Mouse (Mus musculus) spleen, embryonic (tissue): ENCODE results near the gene Ccpg1.

ENCODE experiments used
- CTCF ChIA-PET: fragments of 350-600 bp; sonication (Branson Sonifier 250); formaldehyde crosslinking; loops from one replicate; lab custom pipeline; 2022; lab: Charles Lee

Gene Ccpg1

DNA sequence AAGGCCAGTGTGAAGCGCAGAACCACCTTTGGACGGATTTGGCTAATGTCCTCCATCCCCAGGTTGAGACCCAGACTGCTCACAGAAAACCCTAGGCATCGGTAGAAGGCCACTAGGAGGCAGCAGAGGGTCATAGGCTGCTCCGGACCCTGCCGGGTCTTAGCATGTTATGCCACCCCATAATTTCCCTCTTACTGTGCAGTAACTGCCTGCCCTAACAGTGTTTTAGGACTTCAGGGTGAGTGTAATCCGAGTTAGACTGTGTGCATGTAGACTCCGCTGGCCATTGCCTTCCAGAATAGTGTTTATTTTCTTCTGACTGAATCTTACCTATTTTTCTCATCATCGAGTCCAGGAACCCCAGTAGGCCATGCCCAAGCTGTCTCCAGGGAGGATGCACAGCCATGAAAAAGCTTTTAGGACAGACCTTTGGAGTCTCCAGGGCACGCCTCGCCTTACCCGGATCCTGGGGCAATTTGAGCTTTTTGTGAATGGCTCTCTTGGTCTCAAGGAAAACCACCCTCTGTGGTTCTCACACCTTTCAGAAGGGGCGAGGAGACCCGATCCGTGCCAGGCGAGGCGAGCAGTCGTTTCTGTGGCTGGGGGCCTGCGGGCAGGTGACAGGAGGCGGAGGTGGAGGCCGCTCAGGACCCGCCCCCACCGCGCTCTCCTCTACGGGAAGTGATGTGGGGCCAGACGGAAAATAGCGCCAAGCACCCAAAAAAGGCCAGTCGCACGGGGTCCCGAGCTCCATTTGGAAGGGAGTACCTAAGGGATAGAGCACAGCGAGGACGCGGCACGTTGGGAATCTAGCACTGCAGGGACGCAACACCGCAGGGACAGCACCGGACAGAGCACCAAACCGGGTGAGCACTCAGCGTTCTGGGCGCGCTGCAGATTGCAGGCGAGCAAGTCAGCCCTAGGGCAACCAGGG, 59.2 kb downstream of the Ccpg1 start, which contains the start of gene Rab27a:
Gene Rab27a, plus strand, starts transcription at position 709 of the 934 bp plus-strand sequence.
- CTCF ChIA-PET = interaction anchor here (0.7 to 1.6 kb wide), 3 partner anchors 47 to 421 kb away, joined by 3 to 7 read pairs (median 5); partner anchors contain the start of gene Rsl24d1

- CTCF ChIA-PET = interaction anchor here (1.1 to 1.2 kb wide), 2 partner anchors 11 to 68 kb away, joined by 5 to 7 read pairs; partner anchors contain the start of gene Rsl24d1
These were observed 60.0 kb downstream of the Ccpg1 start for GRCm38 (mm10) chr9:73045204-73045603.

DNA sequence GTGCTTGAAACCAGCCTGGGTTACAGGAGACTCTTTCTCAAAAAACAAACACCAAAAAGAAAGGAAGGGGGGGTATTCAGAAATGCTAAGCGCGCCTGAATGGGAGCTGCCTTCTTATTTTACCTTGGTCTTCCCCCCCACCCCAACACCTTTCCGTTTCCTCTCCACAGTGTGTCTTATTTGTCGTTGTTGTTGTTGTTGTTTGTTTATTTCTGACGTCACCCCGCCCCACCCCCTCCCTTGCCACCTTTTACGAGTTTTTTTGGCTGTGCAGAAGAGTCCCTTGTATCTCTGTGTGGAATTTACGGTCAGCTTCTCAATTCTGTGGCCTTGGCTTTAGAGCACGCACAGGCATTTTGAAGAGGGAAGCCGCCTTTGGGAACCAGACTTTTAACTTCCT, 60.5 kb downstream of the Ccpg1 start:
- CTCF ChIA-PET = interaction anchor here (1.1 kb wide), 1 partner anchor 11 kb away, joined by 7 read pairs; no protein-coding TSS in a partner anchor

DNA sequence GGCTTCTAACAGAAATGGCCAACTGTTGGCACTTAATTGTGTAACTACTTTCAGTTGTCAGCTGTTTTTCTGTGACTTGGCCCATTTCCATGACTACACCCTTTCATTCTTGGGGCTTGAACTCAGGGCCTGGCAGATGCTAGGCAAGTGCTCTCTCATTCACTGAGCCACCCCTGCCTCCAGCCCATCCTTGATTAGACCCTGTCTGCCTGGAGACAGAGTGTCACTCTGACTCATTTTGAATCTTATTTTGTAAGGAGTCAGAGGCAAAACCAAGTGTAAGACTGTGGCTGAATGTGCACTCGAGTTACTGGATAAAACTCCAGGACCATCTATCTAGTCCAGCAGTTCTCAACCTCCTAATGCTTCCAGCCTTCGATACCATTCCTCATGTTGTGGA, 62.7 kb downstream of the Ccpg1 start:
- CTCF ChIA-PET = no interaction called here

DNA sequence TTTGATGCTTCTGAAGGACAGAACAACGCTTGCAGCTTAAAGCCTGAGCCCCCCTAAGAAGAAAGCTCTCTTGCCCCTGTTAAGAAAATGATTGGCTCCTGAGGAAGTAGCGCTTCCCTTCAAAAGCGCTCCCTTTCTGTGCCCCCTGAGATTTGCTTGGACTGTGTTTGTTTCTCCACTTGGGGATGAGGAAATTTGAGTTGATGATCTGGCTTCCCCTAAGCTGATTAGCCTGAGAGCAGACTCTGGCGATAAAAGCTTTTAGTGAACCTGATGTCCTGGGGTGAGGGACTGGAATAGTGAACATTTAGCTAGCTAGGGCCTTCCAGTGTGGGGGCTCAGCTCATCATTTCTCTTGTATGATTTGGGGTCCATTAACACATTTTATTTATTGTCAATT, 63.7 kb downstream of the Ccpg1 start:
- CTCF ChIA-PET = no interaction called here

GRCm38 (mm10) chr9:73049833-73050232, 64.6 kb downstream of the Ccpg1 start:
- CTCF ChIA-PET = no interaction called here

DNA sequence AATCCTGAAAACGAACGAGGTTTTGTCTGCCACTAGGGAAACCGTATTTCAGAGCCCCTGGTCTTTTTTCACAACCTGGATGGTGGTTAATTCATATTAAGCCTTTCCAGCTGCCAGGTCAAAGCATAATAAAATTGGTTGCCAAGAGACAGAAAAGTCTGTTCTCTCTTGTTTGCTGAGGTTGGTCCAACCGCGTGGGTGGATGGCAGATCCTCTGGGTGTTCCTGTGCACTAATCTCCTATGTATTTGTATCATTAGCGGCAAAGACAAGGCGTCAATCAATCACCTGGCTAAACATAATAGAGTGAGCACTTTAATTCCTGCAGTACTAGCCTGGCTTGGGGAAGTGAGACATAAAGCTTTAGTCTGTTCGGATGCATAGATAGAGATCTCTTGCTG, 65.4 kb downstream of the Ccpg1 start:
- CTCF ChIA-PET = interaction anchor here (0.7 kb wide), 1 partner anchor 118 kb away, joined by 4 read pairs; no protein-coding TSS in a partner anchor

- CTCF ChIA-PET = no interaction called here
These were observed 70.2 kb downstream of the Ccpg1 start for GRCm38 (mm10) chr9:73055441-73055911.

GRCm38 (mm10) chr9:73059224-73059623, 74.0 kb downstream of the Ccpg1 start:
- CTCF ChIA-PET = no interaction called here

GRCm38 (mm10) chr9:73063621-73064290, 78.5 kb downstream of the Ccpg1 start:
- CTCF ChIA-PET = no interaction called here
